Mouse (Mus musculus): ENCODE data around the gene Tmem106b. TPM values are rescaled to one million over a fixed set of nuclear protein-coding genes. Genes with fewer than 3 reads are reported as not detected.

The Tmem106b gene
- 37.2 and 40.4 TPM in 2 replicates for polyA plus RNA-seq (2015; fragmentation: Nextera tagmentation; extraction: Ambion mirVana)

DNA sequence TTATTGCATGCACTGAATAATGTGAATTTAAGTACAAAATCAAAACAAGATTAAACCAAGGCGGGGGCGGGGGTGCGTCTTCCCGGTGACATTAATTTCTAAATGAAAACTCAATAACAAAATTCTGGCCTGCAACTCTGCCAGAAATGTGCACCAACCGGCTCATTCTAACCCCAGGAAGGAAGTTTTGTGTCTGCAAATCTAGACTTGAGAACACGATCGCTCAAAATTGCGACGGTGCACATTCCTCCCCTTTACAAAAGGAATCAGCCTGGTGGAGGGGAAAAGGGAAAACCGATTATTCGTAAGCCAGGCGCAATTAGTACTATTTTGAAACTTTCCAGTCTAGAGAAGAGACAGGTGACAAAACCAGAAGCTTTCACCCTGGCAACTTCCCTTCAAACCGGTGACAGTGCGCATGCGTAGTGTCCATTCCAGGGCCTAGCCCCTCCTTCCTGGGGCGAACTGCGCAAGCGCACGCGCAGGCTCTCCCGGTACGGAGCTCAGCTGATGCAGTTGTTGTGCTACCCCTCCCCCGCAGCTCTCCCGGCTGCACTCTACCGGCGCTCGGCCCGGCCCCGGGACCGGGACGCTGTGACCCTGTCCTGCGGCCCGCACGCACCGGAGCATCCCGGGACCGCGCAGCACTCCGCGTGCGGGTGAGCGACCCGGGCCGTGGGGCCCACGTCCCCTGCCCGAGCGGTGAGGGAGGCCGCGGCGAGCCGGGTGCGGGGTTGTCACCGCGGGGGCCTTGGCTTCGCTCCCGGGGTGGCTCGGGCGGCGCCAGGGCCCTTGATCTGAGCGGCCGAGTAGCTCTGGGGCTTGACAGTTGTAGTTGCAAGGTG lies at the start of gene Tmem106b:
TSS of gene Tmem106b (plus strand) at position 458 of the 845 bp plus-strand sequence.
- Histone ChIP-seq H3K27me3 (ENCODE audit: control insufficient read depth, insufficient read depth, low read length) (no peaks in the 10 kb centered on the region), H3K27ac (ENCODE audit: low read length) (peak within 1 kb of the TSS; percentile 96), H3K4me2 (ENCODE audit: low read depth, low read length) (peak within 1 kb of the TSS; percentile 71), H3K9ac (ENCODE audit: low read length) (peak within 1 kb of the TSS; percentile 98), H3K4me3 (ENCODE audit: low read length) (peak within 1 kb of the TSS; percentile 99), H3K9me3 (replicated peaks; ENCODE audit: control insufficient read depth, low read length) (no peaks in the 10 kb centered on the region), H3K4me1 (ENCODE audit: control insufficient read depth, insufficient read depth, low read length) (peaks cover 5% of the 10 kb centered on the region), H3K36me3 (ENCODE audit: control insufficient read depth, insufficient read depth) (peaks cover 24% of the 10 kb centered on the region)
- ATAC-seq (replicated peaks; ENCODE audit: extremely low read depth, insufficient read depth, low FRiP score) = peak; percentile 99
- WGBS = 2% methylated on average over 61 of the region's 61 CpGs

DNA sequence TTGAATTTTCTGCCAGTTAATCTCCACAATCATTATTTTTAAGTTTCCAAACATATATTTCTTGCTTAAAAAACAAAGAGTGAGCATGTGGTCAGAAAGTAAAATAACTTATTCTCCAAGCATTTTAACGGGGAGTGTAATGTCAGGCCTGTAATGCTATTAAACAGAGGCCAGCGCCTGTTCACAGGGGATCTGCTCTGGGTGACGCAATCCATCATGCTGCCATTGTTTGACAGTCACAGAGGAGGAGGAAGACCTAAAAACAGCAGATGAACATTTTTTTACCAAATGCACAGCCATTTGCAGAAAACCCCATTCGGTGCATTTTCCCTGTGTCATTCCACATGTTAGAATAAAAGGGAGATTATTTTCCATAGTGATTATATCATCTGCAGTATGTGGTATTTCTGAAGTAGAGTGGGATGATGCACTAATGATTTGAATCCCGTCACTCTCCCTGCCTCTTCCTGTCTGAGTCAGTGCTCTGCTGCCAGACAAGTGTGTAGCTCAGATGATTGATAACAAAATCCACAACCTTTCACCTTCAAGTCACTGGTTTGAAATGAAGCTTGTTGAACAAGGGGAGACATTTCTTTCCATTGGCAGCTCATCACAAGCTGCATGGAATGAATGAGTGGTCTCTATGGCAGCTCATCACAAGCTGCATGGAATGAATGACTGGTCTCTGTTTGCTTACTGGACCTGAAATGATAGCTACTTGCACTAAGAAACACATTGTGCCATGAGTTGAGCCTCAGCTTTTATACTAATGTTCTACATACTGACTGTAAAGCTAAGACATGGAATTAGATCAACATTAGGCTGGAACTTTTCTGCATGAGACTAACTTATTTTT lies 48.1 kb upstream of the Tmem106b start:
- Histone ChIP-seq H3K9me3 (replicated peaks; ENCODE audit: control insufficient read depth, low read length) (no peaks in the 10 kb centered on the region), H3K4me3 (ENCODE audit: low read length) (no peak overlapping the region), H3K4me2 (ENCODE audit: low read depth, low read length) (no peak overlapping the region), H3K27ac (ENCODE audit: low read length) (no peak overlapping the region), H3K9ac (ENCODE audit: low read length) (no peak overlapping the region), H3K4me1 (ENCODE audit: control insufficient read depth, insufficient read depth, low read length) (no peaks in the 10 kb centered on the region), H3K27me3 (ENCODE audit: control insufficient read depth, insufficient read depth, low read length) (no peaks in the 10 kb centered on the region), H3K36me3 (ENCODE audit: control insufficient read depth, insufficient read depth) (no peaks in the 10 kb centered on the region)
- 43% methylated on average over 5 of the region's 5 CpGs for WGBS
- no peak for ATAC-seq (replicated peaks; ENCODE audit: extremely low read depth, insufficient read depth, low FRiP score)

DNA sequence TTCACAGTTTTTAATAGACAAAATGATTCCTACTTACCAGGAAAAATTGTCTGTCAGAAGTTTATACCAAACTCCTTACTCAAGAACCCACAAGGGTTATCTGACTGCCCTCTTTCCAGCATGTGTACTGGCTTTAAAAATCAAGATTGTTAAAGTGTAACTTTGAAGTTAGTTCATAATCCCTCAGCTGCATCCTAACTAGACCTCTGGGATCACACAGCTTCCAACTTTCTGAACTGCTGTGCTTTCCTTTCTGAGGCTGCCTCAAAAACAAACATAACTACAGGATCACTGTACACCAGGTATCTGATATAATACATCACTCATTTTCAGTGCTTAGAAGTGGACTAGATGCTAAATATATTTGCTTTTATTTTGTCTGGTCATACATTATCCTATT lies 39.0 kb upstream of the Tmem106b start:
- H3K9me3 ChIP-seq (replicated peaks; ENCODE audit: control insufficient read depth, low read length) = no peaks in the 10 kb centered on the region
- ATAC-seq (replicated peaks; ENCODE audit: extremely low read depth, insufficient read depth, low FRiP score) = no peak
- no peaks in the 10 kb centered on the region for H3K27me3 ChIP-seq (ENCODE audit: control insufficient read depth, insufficient read depth, low read length)
- no peaks in the 10 kb centered on the region for H3K36me3 ChIP-seq (ENCODE audit: control insufficient read depth, insufficient read depth)
- no peak overlapping the region for H3K27ac ChIP-seq (ENCODE audit: low read length)
- no peak overlapping the region for H3K4me3 ChIP-seq (ENCODE audit: low read length)
- H3K4me2 ChIP-seq (ENCODE audit: low read depth, low read length) = no peak overlapping the region
- no peak overlapping the region for H3K9ac ChIP-seq (ENCODE audit: low read length)
- no peaks in the 10 kb centered on the region for H3K4me1 ChIP-seq (ENCODE audit: control insufficient read depth, insufficient read depth, low read length)

DNA sequence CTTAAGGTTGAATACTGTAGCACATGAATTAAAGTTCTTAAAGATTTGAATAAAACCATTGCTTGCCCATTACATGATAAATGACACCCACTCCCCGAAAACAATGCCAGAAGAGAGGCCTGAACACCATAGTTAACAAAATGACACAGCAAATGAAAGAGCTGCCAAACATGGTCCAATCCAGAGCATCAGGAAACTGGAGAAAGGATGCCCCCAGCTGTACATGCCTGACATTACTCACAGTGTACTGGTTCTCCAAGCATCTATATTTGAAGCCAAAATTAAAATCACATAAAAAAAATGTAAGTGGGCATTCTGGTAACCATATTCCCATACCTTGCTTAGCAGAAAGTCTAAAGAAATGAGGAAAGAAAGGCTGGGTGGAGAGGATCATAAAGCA lies 38.6 kb upstream of the Tmem106b start:
- Histone ChIP-seq H3K9ac (ENCODE audit: low read length) (no peak overlapping the region), H3K36me3 (ENCODE audit: control insufficient read depth, insufficient read depth) (no peaks in the 10 kb centered on the region), H3K9me3 (replicated peaks; ENCODE audit: control insufficient read depth, low read length) (no peaks in the 10 kb centered on the region), H3K4me3 (ENCODE audit: low read length) (no peak overlapping the region), H3K4me2 (ENCODE audit: low read depth, low read length) (no peak overlapping the region), H3K27me3 (ENCODE audit: control insufficient read depth, insufficient read depth, low read length) (no peaks in the 10 kb centered on the region), H3K4me1 (ENCODE audit: control insufficient read depth, insufficient read depth, low read length) (no peaks in the 10 kb centered on the region), H3K27ac (ENCODE audit: low read length) (no peak overlapping the region)
- ATAC-seq (replicated peaks; ENCODE audit: extremely low read depth, insufficient read depth, low FRiP score) = no peak; the same call in 1 of the 2 replicates
- 55% methylated on average over 1 of the region's 1 CpGs for WGBS

DNA sequence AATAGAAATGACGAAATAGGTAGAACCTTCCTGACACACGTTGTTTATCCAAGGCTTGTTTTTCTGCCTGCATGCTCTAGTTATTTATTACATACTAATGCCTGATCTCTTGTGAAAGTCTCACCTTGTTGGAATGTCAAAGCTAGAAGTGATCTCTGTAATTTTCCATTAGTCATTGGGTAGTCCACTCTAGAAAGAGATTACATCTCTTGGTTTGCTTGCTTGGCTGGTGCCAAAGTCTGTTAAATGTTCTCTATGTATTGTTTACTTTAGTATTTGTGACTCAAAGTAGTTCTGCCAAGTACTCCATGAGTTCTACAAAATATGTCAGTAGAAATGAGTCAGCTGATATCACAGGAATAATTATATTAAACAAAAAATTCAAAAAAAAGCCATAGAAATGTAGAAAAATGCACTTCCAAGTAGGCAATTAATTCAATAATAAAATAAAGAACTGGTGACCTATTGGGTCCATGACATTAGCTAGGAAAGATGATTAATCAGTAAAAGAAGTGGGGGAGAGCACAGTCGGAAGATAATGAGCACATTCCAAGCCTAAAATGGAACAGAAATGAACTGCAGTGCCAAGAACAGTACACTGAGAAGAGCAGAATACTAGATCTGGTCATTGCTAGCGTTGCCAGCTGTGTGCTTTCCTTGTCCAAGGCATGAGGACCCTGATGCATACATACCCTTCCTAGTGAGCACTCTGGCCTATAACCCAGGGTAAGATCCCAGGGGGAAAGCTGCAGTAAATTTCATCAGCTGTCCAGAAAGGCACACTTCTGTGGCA lies 17.0 kb upstream of the Tmem106b start:
- H3K9ac ChIP-seq (ENCODE audit: low read length) = no peak overlapping the region
- H3K4me3 ChIP-seq (ENCODE audit: low read length) = no peak overlapping the region
- H3K4me1 ChIP-seq (ENCODE audit: control insufficient read depth, insufficient read depth, low read length) = peaks cover 5% of the 10 kb centered on the region
- H3K9me3 ChIP-seq (replicated peaks; ENCODE audit: control insufficient read depth, low read length) = no peaks in the 10 kb centered on the region
- H3K4me2 ChIP-seq (ENCODE audit: low read depth, low read length) = no peak overlapping the region
- 0 out of 2 replicates have a peak overlapping the region, but pooled peaks have one; percentile 27 for H3K27ac ChIP-seq (ENCODE audit: low read length)
- H3K27me3 ChIP-seq (ENCODE audit: control insufficient read depth, insufficient read depth, low read length) = no peaks in the 10 kb centered on the region
- 52% methylated on average over 4 of the region's 4 CpGs for WGBS
- H3K36me3 ChIP-seq (ENCODE audit: control insufficient read depth, insufficient read depth) = no peaks in the 10 kb centered on the region
- no peak for ATAC-seq (replicated peaks; ENCODE audit: extremely low read depth, insufficient read depth, low FRiP score)

DNA sequence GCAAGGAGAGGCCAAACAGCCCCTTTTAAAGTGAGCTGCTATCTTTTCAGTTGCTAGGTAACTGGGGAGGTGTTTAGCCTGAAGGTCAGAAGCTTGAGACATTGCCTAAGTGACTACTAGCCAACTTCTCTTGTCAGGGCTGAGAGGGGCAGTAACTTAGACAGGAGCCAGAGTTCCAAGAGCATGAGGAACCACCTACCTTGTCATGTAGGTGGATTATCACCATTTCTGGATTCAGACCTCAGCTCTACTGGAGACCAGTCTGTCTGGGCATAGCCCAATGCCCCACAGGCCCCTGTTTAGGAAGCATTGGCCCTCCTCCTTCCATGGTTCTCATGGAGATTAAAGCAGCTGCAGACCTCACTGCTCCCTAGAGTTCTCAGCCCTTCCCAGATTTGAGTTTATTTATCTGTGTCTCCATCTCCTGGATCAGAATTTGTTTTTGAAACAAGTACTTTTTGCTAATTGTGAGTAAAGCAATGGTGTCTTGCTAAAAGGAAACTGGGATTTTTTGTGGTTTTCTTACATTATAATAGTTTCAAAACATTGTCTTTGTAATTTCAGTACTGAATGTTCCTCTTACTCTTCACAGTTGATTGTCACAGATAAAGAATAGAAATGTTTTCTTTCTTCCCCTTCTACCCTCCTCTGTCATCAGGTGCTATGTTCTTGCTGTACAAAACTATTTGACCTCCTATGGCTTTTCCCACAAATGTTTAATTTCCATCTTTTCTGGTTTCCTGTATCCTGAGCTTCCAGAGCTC lies 8.1 kb upstream of the Tmem106b start:
- Histone ChIP-seq H3K27me3 (ENCODE audit: control insufficient read depth, insufficient read depth, low read length) (no peaks in the 10 kb centered on the region), H3K4me2 (ENCODE audit: low read depth, low read length) (no peak overlapping the region), H3K9me3 (replicated peaks; ENCODE audit: control insufficient read depth, low read length) (no peaks in the 10 kb centered on the region), H3K4me1 (ENCODE audit: control insufficient read depth, insufficient read depth, low read length) (no peaks in the 10 kb centered on the region), H3K4me3 (ENCODE audit: low read length) (no peak overlapping the region), H3K27ac (ENCODE audit: low read length) (no peak overlapping the region), H3K9ac (ENCODE audit: low read length) (no peak overlapping the region), H3K36me3 (ENCODE audit: control insufficient read depth, insufficient read depth) (no peaks in the 10 kb centered on the region)
- no peak for ATAC-seq (replicated peaks; ENCODE audit: extremely low read depth, insufficient read depth, low FRiP score)

DNA sequence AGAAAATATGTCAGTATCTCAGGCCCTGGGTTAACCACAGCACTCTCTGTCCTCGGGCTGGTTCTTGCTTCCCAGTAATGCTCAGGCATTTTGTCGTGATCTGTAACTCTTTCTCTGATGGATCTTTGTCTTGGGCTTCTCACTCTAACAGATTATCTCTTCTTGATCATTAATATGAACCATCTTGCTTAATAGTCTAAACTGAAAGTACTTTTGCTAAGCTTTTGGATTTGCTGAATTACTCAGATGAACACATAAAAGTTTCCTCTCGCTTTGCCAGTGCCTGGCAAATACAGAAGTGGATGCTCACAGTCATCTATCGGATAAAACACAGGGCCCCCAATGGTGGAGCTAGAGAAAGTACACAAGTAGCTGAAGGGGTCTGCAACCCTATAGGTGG lies 7.5 kb upstream of the Tmem106b start:
- no peak overlapping the region for H3K9ac ChIP-seq (ENCODE audit: low read length)
- no peaks in the 10 kb centered on the region for H3K4me1 ChIP-seq (ENCODE audit: control insufficient read depth, insufficient read depth, low read length)
- H3K4me2 ChIP-seq (ENCODE audit: low read depth, low read length) = no peak overlapping the region
- H3K27me3 ChIP-seq (ENCODE audit: control insufficient read depth, insufficient read depth, low read length) = no peaks in the 10 kb centered on the region
- 82% methylated on average over 4 of the region's 4 CpGs for WGBS
- H3K4me3 ChIP-seq (ENCODE audit: low read length) = no peak overlapping the region
- H3K9me3 ChIP-seq (replicated peaks; ENCODE audit: control insufficient read depth, low read length) = no peaks in the 10 kb centered on the region
- no peak overlapping the region for H3K27ac ChIP-seq (ENCODE audit: low read length)
- no peak for ATAC-seq (replicated peaks; ENCODE audit: extremely low read depth, insufficient read depth, low FRiP score)
- no peaks in the 10 kb centered on the region for H3K36me3 ChIP-seq (ENCODE audit: control insufficient read depth, insufficient read depth)

DNA sequence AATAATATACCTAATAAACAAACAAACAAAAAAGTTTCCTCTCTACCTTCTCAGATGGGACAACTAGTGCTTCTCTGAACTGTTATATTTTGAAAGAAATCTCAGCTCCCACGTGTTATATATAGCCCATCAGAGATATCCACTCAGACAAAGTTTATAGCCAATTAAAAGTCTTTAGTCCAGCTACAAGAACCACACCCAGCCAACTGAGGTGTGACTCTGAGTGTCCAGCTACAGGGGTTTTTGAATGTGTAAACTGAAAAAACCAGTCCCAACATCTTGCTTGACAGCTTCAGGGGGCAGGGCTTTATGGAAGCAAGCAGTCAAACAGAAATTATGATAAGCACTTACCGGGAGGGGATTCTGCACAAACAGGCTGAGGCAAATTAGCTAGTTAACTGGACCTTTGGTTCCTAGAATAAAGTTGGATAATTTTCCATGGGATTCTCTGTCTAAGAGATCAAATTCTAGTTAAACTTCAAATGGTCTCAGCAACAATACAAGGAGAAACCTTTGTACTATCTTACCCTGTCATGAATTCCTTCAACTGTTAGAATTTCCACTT lies 6.8 kb upstream of the Tmem106b start:
- 75% methylated on average over 2 of the region's 2 CpGs for WGBS
- H3K9ac ChIP-seq (ENCODE audit: low read length) = no peak overlapping the region
- H3K4me1 ChIP-seq (ENCODE audit: control insufficient read depth, insufficient read depth, low read length) = no peaks in the 10 kb centered on the region
- H3K36me3 ChIP-seq (ENCODE audit: control insufficient read depth, insufficient read depth) = no peaks in the 10 kb centered on the region
- no peaks in the 10 kb centered on the region for H3K27me3 ChIP-seq (ENCODE audit: control insufficient read depth, insufficient read depth, low read length)
- no peaks in the 10 kb centered on the region for H3K9me3 ChIP-seq (replicated peaks; ENCODE audit: control insufficient read depth, low read length)
- H3K4me3 ChIP-seq (ENCODE audit: low read length) = no peak overlapping the region
- ATAC-seq (replicated peaks; ENCODE audit: extremely low read depth, insufficient read depth, low FRiP score) = no peak
- H3K27ac ChIP-seq (ENCODE audit: low read length) = no peak overlapping the region
- H3K4me2 ChIP-seq (ENCODE audit: low read depth, low read length) = no peak overlapping the region

Measured in heart, embryonic 16.5 days (tissue).